Mouse (Mus musculus) intestine, postnatal 0 days (tissue): ENCODE data around the gene Skil. TPM values are rescaled to one million over a fixed set of nuclear protein-coding genes. Genes with fewer than 3 reads are reported as not detected.
A peak's percentile ranks its signal among the peaks of the same experiment; 100 is the strongest.

Experiments used
- ATAC-seq: fragments of 200-750 bp; cut with Nextera tagmentation; 2 replicates; pipeline ENCODE4 v1.8.0; 2017; ENCODE audit warnings: mild to moderate bottlenecking, moderate TSS enrichment, moderate library complexity
- H3K27ac ChIP-seq: fragments of 300-500 bp; sonication (generic); 2 replicates; pipeline ENCODE4 v1.5.1; 2014; ENCODE audit warnings: mild to moderate bottlenecking, low read depth, low read length, moderate library complexity
- H3K27me3 ChIP-seq: fragments of 300-500 bp; sonication (generic); replicated peaks from 2 replicates; pipeline ENCODE4 v1.6.1; 2014; ENCODE audit warnings: low read length, mixed read lengths; ENCODE audit not compliant: control insufficient read depth, insufficient read depth
- H3K36me3 ChIP-seq: fragments of 300-500 bp; sonication (generic); 2 replicates; pipeline ENCODE4 v1.6.1; 2014; ENCODE audit warnings: mild to moderate bottlenecking, moderate library complexity; ENCODE audit not compliant: control insufficient read depth, insufficient read depth
- H3K4me1 ChIP-seq: fragments of 300-500 bp; sonication (generic); replicated peaks from 2 replicates; pipeline ENCODE4 v1.6.1; 2014; ENCODE audit warnings: antibody characterized with exemption, low read length, mixed read lengths; ENCODE audit not compliant: control insufficient read depth, insufficient read depth
- H3K4me2 ChIP-seq: fragments of 300-500 bp; sonication (generic); replicated peaks from 2 replicates; pipeline ENCODE4 v1.6.1; 2014; ENCODE audit warnings: low read depth, mild to moderate bottlenecking, moderate library complexity
- H3K4me3 ChIP-seq: fragments of 300-500 bp; sonication (generic); 2 replicates; pipeline ENCODE4 v1.5.1; 2014; ENCODE audit warnings: low read depth, low read length
- H3K9ac ChIP-seq: fragments of 300-500 bp; sonication (generic); 2 replicates; pipeline ENCODE4 v1.6.1; 2014; ENCODE audit warnings: mild to moderate bottlenecking, low read depth, low read length
- H3K9me3 ChIP-seq: fragments of 300-500 bp; sonication (generic); 2 replicates; pipeline ENCODE4 v1.6.1; 2016; ENCODE audit warnings: mixed run types; ENCODE audit not compliant: control insufficient read depth
- CTCF ChIP-seq: sonication (generic); IDR thresholded peaks from 2 replicates; pipeline ENCODE4 v1.5.1; 2016; ENCODE audit warnings: low read depth, mild to moderate bottlenecking, control low read depth, antibody characterized with exemption, moderate library complexity
- WGBS: fragments of 180-500 bp; shearing (Covaris S2); extraction: QIAGEN DNeasy Blood & Tissue Kit; methylation state at CpG from one replicate; pipeline ENCODE4 v1.1.7; 2014; 5-methylcytosine and 5-hydroxymethylcytosine counted together
- polyA plus RNA-seq: library from polyadenylated mRNA; unstranded; fragments of >200 nt; fragmentation: Nextera tagmentation; extraction: Ambion mirVana; gene quantifications from 2 replicates; pipeline ENCODE4 v1.2.1, GENCODE M21; 2015

Skil gene
- polyA plus RNA-seq, 1 experiment from 2014 or later, result 19.1 TPM

GRCm38 (mm10) chr3:31096155-31097101 is 1.6 kb downstream of the Skil start:
- Histone ChIP-seq H3K4me1 (peaks cover 26% of the 10 kb centered on the region), H3K27me3 (no peaks in the 10 kb centered on the region), H3K27ac (peak overlapping the region; percentile 100), H3K4me2 (peak overlapping the region; percentile 85), H3K36me3 (peaks cover 7% of the 10 kb centered on the region; the same call in 1 of the 2 replicates), H3K9me3 (no peaks in the 10 kb centered on the region), H3K4me3 (peak overlapping the region; percentile 98), H3K9ac (peak overlapping the region; percentile 96)
- ATAC-seq, result no peak
- 38% methylated on average over 10 of the region's 10 CpGs for WGBS
- TF ChIP-seq CTCF, result no peak

DNA sequence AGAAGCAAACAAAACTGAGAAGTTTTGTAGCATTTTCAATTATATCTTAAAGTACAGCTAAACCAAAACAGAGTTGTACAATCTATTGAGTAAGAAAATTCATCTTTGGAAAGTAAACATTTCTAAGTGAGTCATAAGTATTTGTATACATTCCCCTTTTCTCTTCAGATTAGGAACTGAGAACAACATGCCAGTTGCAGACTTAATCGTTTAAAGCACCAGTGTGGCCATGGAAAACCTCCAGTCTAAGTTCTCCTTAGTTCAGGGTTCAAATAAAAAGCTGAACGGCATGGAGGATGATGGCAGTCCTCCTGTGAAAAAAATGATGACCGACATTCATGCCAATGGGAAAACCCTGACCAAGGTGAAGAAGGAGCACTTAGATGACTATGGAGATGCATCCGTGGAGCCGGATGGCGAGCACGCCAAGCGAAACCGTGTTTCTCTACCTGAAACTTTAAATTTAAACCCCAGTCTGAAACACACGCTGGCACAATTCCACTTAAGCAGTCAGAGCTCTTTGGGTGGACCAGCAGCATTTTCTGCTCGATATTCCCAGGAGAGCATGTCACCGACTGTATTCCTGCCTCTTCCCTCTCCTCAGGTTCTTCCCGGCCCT is 2.4 kb downstream of the Skil start:
- H3K4me2 ChIP-seq, result peak overlapping the region; percentile 40
- H3K36me3 ChIP-seq, result peaks cover 7% of the 10 kb centered on the region; the same call in 1 of the 2 replicates
- no peak for TF ChIP-seq CTCF
- no peaks in the 10 kb centered on the region for H3K9me3 ChIP-seq
- no peak overlapping the region for H3K4me3 ChIP-seq
- no peak for ATAC-seq
- peaks cover 23% of the 10 kb centered on the region for H3K4me1 ChIP-seq
- 82% methylated on average over 13 of the region's 13 CpGs for WGBS
- no peaks in the 10 kb centered on the region for H3K27me3 ChIP-seq
- H3K27ac ChIP-seq, result no peak overlapping the region
- no peak overlapping the region for H3K9ac ChIP-seq

DNA sequence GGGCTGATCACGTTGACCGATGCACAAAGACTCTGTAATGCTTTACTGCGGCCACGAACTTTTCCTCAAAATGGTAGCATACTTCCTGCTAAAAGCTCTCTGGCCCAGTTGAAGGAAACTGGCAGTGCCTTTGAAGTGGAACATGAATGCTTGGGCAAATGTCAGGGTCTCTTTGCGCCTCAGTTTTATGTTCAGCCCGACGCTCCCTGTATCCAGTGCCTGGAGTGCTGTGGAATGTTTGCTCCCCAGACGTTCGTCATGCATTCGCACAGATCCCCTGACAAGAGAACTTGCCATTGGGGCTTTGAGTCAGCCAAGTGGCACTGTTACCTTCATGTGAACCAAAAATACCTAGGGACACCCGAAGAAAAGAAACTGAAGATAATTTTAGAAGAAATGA is 3.1 kb downstream of the Skil start:
- Histone ChIP-seq H3K36me3 (peaks cover 7% of the 10 kb centered on the region; the same call in 1 of the 2 replicates), H3K9me3 (no peaks in the 10 kb centered on the region), H3K9ac (no peak overlapping the region), H3K4me2 (peak overlapping the region; percentile 40), H3K4me3 (no peak overlapping the region), H3K27ac (no peak overlapping the region), H3K27me3 (no peaks in the 10 kb centered on the region), H3K4me1 (peaks cover 23% of the 10 kb centered on the region)
- 71% methylated on average over 11 of the region's 11 CpGs for WGBS
- no peak for TF ChIP-seq CTCF
- no peak for ATAC-seq

DNA sequence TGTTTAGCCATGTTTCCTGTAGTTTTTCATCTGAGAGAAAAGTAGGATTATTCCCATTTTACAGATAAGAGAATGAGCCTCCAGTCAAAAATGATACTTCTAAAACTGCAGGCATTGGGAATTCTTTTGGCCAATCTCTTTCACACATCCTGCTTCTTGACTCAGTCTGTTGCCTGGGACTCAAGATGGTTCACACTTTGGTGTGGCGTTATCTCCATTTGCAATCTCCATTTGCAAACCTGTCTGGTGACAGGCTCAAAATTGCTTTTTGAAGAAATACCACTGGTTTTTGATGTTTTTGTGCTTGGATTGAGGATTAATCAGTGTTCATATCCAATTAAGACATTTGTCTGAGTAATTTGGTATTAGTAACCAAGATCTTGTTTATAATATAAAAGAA is 3.7 kb downstream of the Skil start:
- peaks cover 7% of the 10 kb centered on the region; the same call in 1 of the 2 replicates for H3K36me3 ChIP-seq

GRCm38 (mm10) chr3:31100026-31100425 is 5.2 kb downstream of the Skil start:
- Histone ChIP-seq H3K4me3 (no peak overlapping the region), H3K9me3 (no peaks in the 10 kb centered on the region), H3K27me3 (no peaks in the 10 kb centered on the region), H3K9ac (no peak overlapping the region), H3K27ac (no peak overlapping the region), H3K4me1 (peaks cover 20% of the 10 kb centered on the region), H3K36me3 (peaks cover 7% of the 10 kb centered on the region; the same call in 1 of the 2 replicates), H3K4me2 (peak overlapping the region; percentile 50)
- 58% methylated on average over 5 of the region's 5 CpGs for WGBS
- no peak for ATAC-seq
- no peak for TF ChIP-seq CTCF

More for the DNA sequence above, 3.7 kb downstream of the Skil start:
- Histone ChIP-seq H3K4me2 (peak overlapping the region; percentile 40), H3K4me3 (no peak overlapping the region), H3K4me1 (peaks cover 20% of the 10 kb centered on the region), H3K9me3 (no peaks in the 10 kb centered on the region), H3K9ac (no peak overlapping the region), H3K27ac (no peak overlapping the region), H3K27me3 (no peaks in the 10 kb centered on the region)
- WGBS, result 95% methylated on average over 1 of the region's 1 CpGs
- no peak for ATAC-seq
- no peak for TF ChIP-seq CTCF

- Histone ChIP-seq H3K27me3 (no peaks in the 10 kb centered on the region), H3K9me3 (no peaks in the 10 kb centered on the region), H3K4me2 (no peak overlapping the region), H3K4me1 (peaks cover 20% of the 10 kb centered on the region), H3K27ac (no peak overlapping the region), H3K4me3 (no peak overlapping the region), H3K9ac (no peak overlapping the region), H3K36me3 (peaks cover 7% of the 10 kb centered on the region; the same call in 1 of the 2 replicates)
- ATAC-seq, result no peak
- WGBS, result 91% methylated on average over 3 of the region's 3 CpGs
- no peak for TF ChIP-seq CTCF
These were observed 5.9 kb downstream of the Skil start for GRCm38 (mm10) chr3:31100802-31101201.
